Mouse (Mus musculus): ENCODE data around the gene Dbi.

- no peak for TF ChIP-seq CTCF (conservative IDR thresholded peaks at IDR 0.05; ENCODE audit: insufficient read depth, insufficient read length, low read depth, low read length)
- no peak for TF ChIP-seq POLR2A (IDR thresholded peaks at IDR 0.05; ENCODE audit: low read depth, low read length)
These were observed 54.7 kb downstream of the Dbi start for GRCm38 (mm10) chr1:120066159-120066558.

Data from kidney, adult 2 months (tissue).